Mouse (Mus musculus) hindbrain, postnatal 0 days (tissue): ENCODE data around the gene Rasd2. TPM values are rescaled to one million over a fixed set of nuclear protein-coding genes. Genes with fewer than 3 reads are reported as not detected.

Experiments used
- ATAC-seq: fragments of 200-750 bp; cut with Nextera tagmentation; 2 replicates; pipeline ENCODE4 v1.8.0; 2017; ENCODE audit warnings: mild to moderate bottlenecking, moderate TSS enrichment, moderate library complexity
- DNase-seq: peaks from one replicate; pipeline ENCODE4 v3.0.0-alpha.2; 2015; ENCODE audit warnings: low spot score
- H3K27ac ChIP-seq: fragments of 300-500 bp; sonication (generic); 2 replicates; pipeline ENCODE4 v1.5.1; 2014; ENCODE audit warnings: mild to moderate bottlenecking
- H3K27me3 ChIP-seq: fragments of 300-500 bp; sonication (generic); 2 replicates; pipeline ENCODE4 v1.6.1; 2014; ENCODE audit warnings: low read length, mixed read lengths; ENCODE audit not compliant: insufficient read depth
- H3K36me3 ChIP-seq: fragments of 300-500 bp; sonication (generic); 2 replicates; pipeline ENCODE4 v1.6.1; 2014; ENCODE audit warnings: low read length, mixed read lengths; ENCODE audit not compliant: insufficient read depth
- H3K4me1 ChIP-seq: fragments of 300-500 bp; sonication (generic); 2 replicates; pipeline ENCODE4 v1.6.1; 2014; ENCODE audit warnings: antibody characterized with exemption, low read length, mixed read lengths; ENCODE audit not compliant: insufficient read depth
- H3K4me2 ChIP-seq: fragments of 300-500 bp; sonication (generic); 2 replicates; pipeline ENCODE4 v1.6.1; 2014; ENCODE audit warnings: low read depth, mild to moderate bottlenecking, low read length, moderate library complexity, mixed read lengths
- H3K4me3 ChIP-seq: fragments of 300-500 bp; sonication (generic); 2 replicates; pipeline ENCODE4 v1.5.1; 2014; ENCODE audit warnings: low read length
- H3K9ac ChIP-seq: fragments of 300-500 bp; sonication (generic); replicated peaks from 2 replicates; pipeline ENCODE4 v1.6.1; 2014; ENCODE audit warnings: mild to moderate bottlenecking, low read length, moderate library complexity, mixed read lengths
- H3K9me3 ChIP-seq: fragments of 300-500 bp; sonication (generic); 2 replicates; pipeline ENCODE4 v1.6.1; 2016; ENCODE audit warnings: low read length, mixed read lengths
- CTCF ChIP-seq: IDR thresholded peaks from 2 replicates; pipeline ENCODE4 v1.5.1; 2016; ENCODE audit warnings: antibody characterized with exemption, control low read depth, low read depth
- WGBS: fragments of 180-500 bp; shearing (Covaris S2); extraction: QIAGEN DNeasy Blood & Tissue Kit; methylation state at CpG from one replicate; pipeline ENCODE4 v1.1.7; 2014; 5-methylcytosine and 5-hydroxymethylcytosine counted together
- polyA plus RNA-seq: library from polyadenylated mRNA; unstranded; fragments of >200 nt; fragmentation: Nextera tagmentation; extraction: Ambion mirVana; gene quantifications from 2 replicates; pipeline ENCODE4 v1.2.1, GENCODE M21; 2015
- total RNA-seq: library from RNA; depleted of rRNA; stranded (reverse); fragments of >200 nt; gene quantifications from 2 replicates; pipeline ENCODE4 v1.2.3, GENCODE M21; 2014

Rasd2 gene
- total and polyA plus RNA-seq, 2 experiments from 2014 or later, result 3.6 to 9.5 TPM

DNA sequence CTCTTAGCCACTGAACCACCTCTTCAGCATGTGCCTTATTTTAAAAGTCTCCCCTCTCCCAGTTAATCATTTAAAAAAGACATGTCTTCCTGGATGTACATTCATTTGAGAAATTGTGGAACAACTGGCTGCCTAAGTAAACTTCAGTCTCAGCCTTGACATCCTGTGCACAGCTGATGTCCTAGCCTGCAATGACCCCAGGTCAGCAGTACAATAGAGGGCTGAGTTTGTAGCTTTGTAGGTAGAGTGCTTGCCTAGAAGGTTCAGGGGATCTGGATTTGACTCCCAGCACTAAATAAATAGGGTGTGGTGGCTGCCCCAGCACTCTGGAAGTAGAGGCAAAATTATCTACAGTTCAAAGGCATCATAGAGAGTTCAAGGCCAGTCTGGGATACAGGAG, 15.4 kb upstream of the Rasd2 start:
- TF ChIP-seq CTCF, result no peak
- H3K4me1 ChIP-seq, result peaks cover 8% of the 10 kb centered on the region
- no peak for DNase-seq
- no peak overlapping the region for H3K4me3 ChIP-seq
- H3K27ac ChIP-seq, result 0 out of 2 replicates have a peak overlapping the region, but pooled peaks have one; percentile 16
- H3K9ac ChIP-seq, result no peak overlapping the region
- no peaks in the 10 kb centered on the region for H3K27me3 ChIP-seq
- ATAC-seq, result no peak
- no peak overlapping the region for H3K4me2 ChIP-seq
- H3K36me3 ChIP-seq, result no peaks in the 10 kb centered on the region
- H3K9me3 ChIP-seq, result no peaks in the 10 kb centered on the region

- 52% methylated on average over 5 of the region's 5 CpGs for WGBS
- Histone ChIP-seq H3K4me2 (no peak overlapping the region), H3K9ac (no peak overlapping the region), H3K4me3 (no peak overlapping the region), H3K4me1 (peaks cover 8% of the 10 kb centered on the region), H3K9me3 (no peaks in the 10 kb centered on the region), H3K36me3 (no peaks in the 10 kb centered on the region), H3K27me3 (no peaks in the 10 kb centered on the region), H3K27ac (peak overlapping the region; percentile 16; the same call in 1 of the 2 replicates)
- TF ChIP-seq CTCF, result no peak
- ATAC-seq (peak; percentile 81), DNase-seq (peak; percentile 67)
Measured at GRCm38 (mm10) chr8:75198988-75199765, 14.6 kb upstream of the Rasd2 start.

DNA sequence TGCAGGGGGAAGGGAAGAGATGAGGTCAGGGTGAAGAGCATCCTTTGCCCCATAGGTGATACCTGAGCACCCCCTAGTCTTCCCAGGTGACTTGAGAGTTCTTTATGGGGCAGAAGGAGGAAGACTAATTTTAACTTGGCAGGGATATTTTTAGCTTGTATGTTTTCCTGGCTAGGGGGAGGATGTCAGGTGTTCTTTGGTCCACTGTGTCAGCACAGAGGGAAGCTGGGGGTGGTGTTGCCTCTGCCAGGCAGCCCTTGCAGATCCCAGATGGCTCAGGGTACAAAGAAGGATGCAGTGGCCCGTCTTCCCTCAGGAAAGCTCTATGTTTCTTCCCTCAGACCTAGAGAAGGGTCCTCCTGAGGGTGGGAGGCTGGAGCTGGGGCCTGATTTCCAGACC, 13.8 kb upstream of the Rasd2 start:
- Histone ChIP-seq H3K9me3 (no peaks in the 10 kb centered on the region), H3K36me3 (no peaks in the 10 kb centered on the region), H3K27me3 (no peaks in the 10 kb centered on the region), H3K27ac (peak overlapping the region; percentile 16; the same call in 1 of the 2 replicates), H3K9ac (no peak overlapping the region), H3K4me3 (no peak overlapping the region), H3K4me2 (no peak overlapping the region), H3K4me1 (peaks cover 8% of the 10 kb centered on the region)
- no peak for TF ChIP-seq CTCF
- DNase-seq, result no peak
- 53% methylated on average over 1 of the region's 1 CpGs for WGBS
- ATAC-seq, result no peak; the same call in 1 of the 2 replicates

- 81% methylated on average over 8 of the region's 8 CpGs for WGBS
- H3K36me3 ChIP-seq, result no peaks in the 10 kb centered on the region
- ATAC-seq (no peak), DNase-seq (no peak)
- no peak overlapping the region for H3K27ac ChIP-seq
- no peaks in the 10 kb centered on the region for H3K27me3 ChIP-seq
- H3K4me1 ChIP-seq, result peaks cover 8% of the 10 kb centered on the region
- H3K4me2 ChIP-seq, result no peak overlapping the region
- H3K9ac ChIP-seq, result no peak overlapping the region
- no peak for TF ChIP-seq CTCF
- no peak overlapping the region for H3K4me3 ChIP-seq
- H3K9me3 ChIP-seq, result no peaks in the 10 kb centered on the region
Measured at GRCm38 (mm10) chr8:75202041-75202656, 11.6 kb upstream of the Rasd2 start.

- Histone ChIP-seq H3K27me3 (no peaks in the 10 kb centered on the region), H3K4me1 (peaks cover 8% of the 10 kb centered on the region), H3K27ac (no peak overlapping the region), H3K9ac (no peak overlapping the region), H3K9me3 (no peaks in the 10 kb centered on the region), H3K4me3 (no peak overlapping the region), H3K4me2 (no peak overlapping the region), H3K36me3 (no peaks in the 10 kb centered on the region)
- DNase-seq (no peak), ATAC-seq (no peak)
- WGBS, result 62% methylated on average over 3 of the region's 3 CpGs
- no peak for TF ChIP-seq CTCF
Measured at GRCm38 (mm10) chr8:75202913-75203312, 10.8 kb upstream of the Rasd2 start.

DNA sequence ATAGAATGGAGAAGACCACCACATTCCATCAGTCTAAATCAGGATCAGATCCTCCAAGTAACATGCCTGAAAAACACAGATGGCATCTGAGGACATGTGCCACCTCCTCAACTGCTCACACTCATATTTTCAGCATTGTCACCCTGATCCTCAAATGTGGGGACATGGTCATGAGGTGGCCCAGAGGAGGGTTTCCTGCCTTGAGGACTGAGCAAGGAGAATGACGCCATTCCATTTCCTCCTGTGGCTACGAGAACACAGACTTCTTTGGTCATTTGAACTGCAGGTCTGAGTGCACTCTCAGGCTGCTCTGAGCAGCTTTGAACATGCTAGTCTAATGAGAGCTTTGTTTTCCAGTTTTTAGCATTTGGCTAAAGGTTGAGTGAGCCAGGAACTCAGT, 10.3 kb upstream of the Rasd2 start:
- ATAC-seq, result no peak
- Histone ChIP-seq H3K9me3 (no peaks in the 10 kb centered on the region), H3K27ac (no peak overlapping the region), H3K4me1 (peaks cover 8% of the 10 kb centered on the region), H3K9ac (no peak overlapping the region), H3K27me3 (no peaks in the 10 kb centered on the region), H3K36me3 (no peaks in the 10 kb centered on the region), H3K4me3 (no peak overlapping the region), H3K4me2 (no peak overlapping the region)
- TF ChIP-seq CTCF, result no peak
- DNase-seq, result no peak
- 83% methylated on average over 2 of the region's 2 CpGs for WGBS
